In the genomic region with DNA sequence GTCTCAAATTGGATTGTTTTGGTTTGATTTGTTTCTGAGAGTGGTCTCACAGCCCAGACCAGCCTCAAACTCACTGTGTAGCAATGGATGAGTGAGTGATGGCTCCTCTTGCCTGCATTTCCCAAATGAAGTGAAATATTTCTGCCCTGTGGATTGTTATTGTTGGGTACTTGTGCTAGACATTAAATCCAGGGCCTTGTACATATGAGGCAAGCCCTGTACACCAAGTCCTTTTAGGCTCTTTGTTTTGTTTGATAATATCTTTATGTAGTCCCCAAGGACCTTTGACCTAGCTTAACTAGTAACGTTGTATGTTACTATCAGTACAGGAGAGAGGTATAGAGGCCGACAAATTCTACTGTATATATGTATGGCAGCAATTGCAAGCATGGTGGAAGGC, we compare ENCODE assay signal across 15 mouse cellular contexts. TPM values are rescaled to one million over a fixed set of nuclear protein-coding genes. Genes with fewer than 3 reads are reported as not detected.
A peak's percentile ranks its signal among the peaks of the same experiment; 100 is the strongest.
DNase-seq lines count a peak whose midpoint lies in the region; ATAC-seq and TF ChIP-seq lines count a peak whose summit lies in the region.
"Had no signal": no experiment of that assay in that cellular context is flagged by ENCODE, and none has a peak within 500 bp of the region (broad histone marks: within the 10 kb centered on the region; RNA-seq: fewer than 3 reads in every experiment).

No protein-coding gene starts in this region.

- H3K9ac ChIP-seq in neural tube, embryonic 15.5 days (replicated peaks), result 0 out of 2 replicates have a peak overlapping the region, but pooled peaks have one; percentile 81

- ATAC-seq in neural tube, embryonic 15.5 days (ENCODE audit: low FRiP score), result no peak
- ATAC-seq: lung, postnatal 0 days had no signal

- peaks cover 9% of the 10 kb centered on the region for H3K4me1 ChIP-seq in testis, adult 2 months (ENCODE audit: control insufficient read depth, insufficient read depth, low read length)
- peaks cover 36% of the 10 kb centered on the region for H3K4me1 ChIP-seq in neural tube, embryonic 15.5 days

- no peak for DNase-seq in gastrocnemius, adult 2 months
- no peak for DNase-seq in gastrocnemius, adult 18-20 months (ENCODE audit: low spot score)
- DNase-seq in left cerebral cortex, adult 2 months (ENCODE audit: extremely low spot score in 1 of 2, low spot score in 2 of 2), result no peak
- DNase-seq in left cerebral cortex, postnatal 36 days (ENCODE audit: low spot score in 2 of 2), result no peak
- no peak for DNase-seq in testis, postnatal 10 days (ENCODE audit: low spot score)
- DNase-seq in lung, adult 18-20 months, result no peak
- DNase-seq: cerebellum, postnatal 14 days; gastrocnemius, postnatal 25 days; heart, postnatal 14 days; kidney, adult 11 months had no signal

- peak overlapping the region; percentile 99; the same call in 1 of the 2 replicates for H3K4me3 ChIP-seq in gastrocnemius, adult 2 months
- peak overlapping the region; percentile 95 for H3K4me3 ChIP-seq in left cerebral cortex, adult 2 months
- H3K4me3 ChIP-seq in testis, adult 2 months (ENCODE audit: control insufficient read depth, low read depth, low read length), result peak overlapping the region; percentile 98; the same call in 1 of the 2 replicates
- no peak overlapping the region for H3K4me3 ChIP-seq in neural tube, embryonic 15.5 days (replicated peaks)
- H3K4me3 ChIP-seq: heart, embryonic 10.5 days had no signal

- peak overlapping the region; percentile 75 for H3K4me2 ChIP-seq in neural tube, embryonic 15.5 days

- no peak overlapping the region for H3K27ac ChIP-seq in gastrocnemius, adult 2 months
- H3K27ac ChIP-seq in left cerebral cortex, adult 2 months, result no peak overlapping the region; the same call in 1 of the 2 replicates
- no peak overlapping the region for H3K27ac ChIP-seq in testis, adult 2 months (ENCODE audit: control insufficient read depth, insufficient read depth, low read depth, low read length)
- H3K27ac ChIP-seq in neural tube, embryonic 15.5 days (replicated peaks), result no peak overlapping the region
- H3K27ac ChIP-seq: heart, embryonic 10.5 days; kidney, postnatal 0 days had no signal

- no peaks in the 10 kb centered on the region for H3K9me3 ChIP-seq in neural tube, embryonic 15.5 days (replicated peaks)
- H3K9me3 ChIP-seq: heart, embryonic 10.5 days had no signal

- WGBS in neural tube, embryonic 15.5 days, result 94% methylated on average over 2 of the region's 2 CpGs

- no peak for TF ChIP-seq POLR2A in testis, adult 2 months (IDR thresholded peaks at IDR 0.05; ENCODE audit: control insufficient read depth, low read depth, low read length)

- peaks cover under 1% of the 10 kb centered on the region; the same call in 1 of the 2 replicates for H3K36me3 ChIP-seq in testis, adult 2 months (ENCODE audit: control insufficient read depth, insufficient read depth, low read length)
- H3K36me3 ChIP-seq in neural tube, embryonic 15.5 days, result peaks cover 23% of the 10 kb centered on the region

- no peak for TF ChIP-seq CTCF in gastrocnemius, adult 2 months (IDR thresholded peaks at IDR 0.05)
- TF ChIP-seq CTCF in left cerebral cortex, adult 2 months (IDR thresholded peaks at IDR 0.05), result no peak
- no peak for TF ChIP-seq CTCF in testis, adult 2 months (IDR thresholded peaks at IDR 0.05; ENCODE audit: control insufficient read depth, insufficient read depth, insufficient replicate concordance, low read depth, low read length)

- no peaks in the 10 kb centered on the region for H3K27me3 ChIP-seq in testis, adult 2 months (ENCODE audit: control insufficient read depth, insufficient read depth, low read length)
- no peaks in the 10 kb centered on the region for H3K27me3 ChIP-seq in neural tube, embryonic 15.5 days (replicated peaks)

- intact Hi-C loops in gastrocnemius, adult 2 months (cut with DNase I), result no loop called here
- intact Hi-C loops in left cerebral cortex, adult 2 months (cut with DNase I), result loop anchor here (5.0 kb wide), 1 partner anchor 48 kb away; a partner anchor contains a TSS
- intact Hi-C loops in left cerebral cortex, postnatal 36 days (cut with DNase I), result no loop called here

RNA-seq across cellular contexts. Expression of a gene that starts 2.2 kb away (rescaled TPM):
- 1 to 10 TPM; 5.8 to 6.9 TPM for total RNA-seq in gastrocnemius, adult 2 months (2021)
- total RNA-seq in gastrocnemius, adult 18-20 months (2021), result 1 to 10 TPM; 5.3 to 5.6 TPM
- total RNA-seq in left cerebral cortex, adult 2 months (2021), result 10 to 100 TPM; 21.7 to 22.2 TPM
- total RNA-seq in left cerebral cortex, postnatal 36 days (2021), result 10 to 100 TPM; 21.5 to 22.7 TPM
- polyA plus RNA-seq in testis, adult 2 months (2012; rRNA removed), result 33.8 and 35.6 TPM in 2 replicates
- polyA plus RNA-seq in neural tube, embryonic 15.5 days (2015; fragmentation: Nextera tagmentation; extraction: Ambion mirVana), result 24.5 and 27.0 TPM in 2 replicates

RNA-seq across cellular contexts. Expression of a gene that starts 2.3 kb away (rescaled TPM):
- 10 to 100 TPM; 44.1 to 48.3 TPM for total RNA-seq in gastrocnemius, adult 2 months (2021)
- 10 to 100 TPM; 45.7 to 46.6 TPM for total RNA-seq in gastrocnemius, adult 18-20 months (2021)
- 10 to 100 TPM; 52.3 to 53.2 TPM for total RNA-seq in left cerebral cortex, adult 2 months (2021)
- 10 to 100 TPM; 48.9 to 49.1 TPM for total RNA-seq in left cerebral cortex, postnatal 36 days (2021)
- 16.5 and 17.0 TPM in 2 replicates for polyA plus RNA-seq in testis, adult 2 months (2012; rRNA removed)
- polyA plus RNA-seq in neural tube, embryonic 15.5 days (2015; fragmentation: Nextera tagmentation; extraction: Ambion mirVana), result 51.1 and 54.4 TPM in 2 replicates

RNA-seq across cellular contexts. Expression of a gene that starts 21.1 kb away (rescaled TPM):
- 10 to 100 TPM; 39.0 to 40.7 TPM for total RNA-seq in gastrocnemius, adult 2 months (2021)
- 10 to 100 TPM; 38.6 to 42.1 TPM for total RNA-seq in gastrocnemius, adult 18-20 months (2021)
- 100 to 1,000 TPM; 117 to 124 TPM for total RNA-seq in left cerebral cortex, adult 2 months (2021)
- total RNA-seq in left cerebral cortex, postnatal 36 days (2021), result 100 to 1,000 TPM; 113 to 121 TPM
- 44.4 and 45.4 TPM in 2 replicates for polyA plus RNA-seq in testis, adult 2 months (2012; rRNA removed)
- 110 and 111 TPM in 2 replicates for polyA plus RNA-seq in neural tube, embryonic 15.5 days (2015; fragmentation: Nextera tagmentation; extraction: Ambion mirVana)

RNA-seq across cellular contexts. Expression of a gene that starts 48.1 kb away (rescaled TPM):
- total RNA-seq in gastrocnemius, adult 2 months (2021), result 10 to 100 TPM; 54.6 to 57.2 TPM
- total RNA-seq in gastrocnemius, adult 18-20 months (2021), result 10 to 100 TPM; 55.5 to 66.5 TPM
- 10 to 100 TPM; 78.2 to 79.5 TPM for total RNA-seq in left cerebral cortex, adult 2 months (2021)
- 10 to 100 TPM; 70.8 to 76.7 TPM for total RNA-seq in left cerebral cortex, postnatal 36 days (2021)
- polyA plus RNA-seq in testis, adult 2 months (2012; rRNA removed), result 240 and 245 TPM in 2 replicates
- polyA plus RNA-seq in neural tube, embryonic 15.5 days (2015; fragmentation: Nextera tagmentation; extraction: Ambion mirVana), result 33.7 and 36.1 TPM in 2 replicates
